Mouse (Mus musculus) lung, postnatal 0 days (tissue): ENCODE data around the gene Ptrh1.

ENCODE experiments used
- CTCF ChIP-seq: IDR thresholded peaks from 2 replicates; pipeline ENCODE4 v1.5.1; 2016; ENCODE audit warnings: antibody characterized with exemption, mild to moderate bottlenecking
- EP300 ChIP-seq: IDR thresholded peaks from 2 replicates; pipeline ENCODE4 v1.6.1; 2016; ENCODE audit warnings: antibody characterized with exemption, mild to moderate bottlenecking, control low read depth

DNA sequence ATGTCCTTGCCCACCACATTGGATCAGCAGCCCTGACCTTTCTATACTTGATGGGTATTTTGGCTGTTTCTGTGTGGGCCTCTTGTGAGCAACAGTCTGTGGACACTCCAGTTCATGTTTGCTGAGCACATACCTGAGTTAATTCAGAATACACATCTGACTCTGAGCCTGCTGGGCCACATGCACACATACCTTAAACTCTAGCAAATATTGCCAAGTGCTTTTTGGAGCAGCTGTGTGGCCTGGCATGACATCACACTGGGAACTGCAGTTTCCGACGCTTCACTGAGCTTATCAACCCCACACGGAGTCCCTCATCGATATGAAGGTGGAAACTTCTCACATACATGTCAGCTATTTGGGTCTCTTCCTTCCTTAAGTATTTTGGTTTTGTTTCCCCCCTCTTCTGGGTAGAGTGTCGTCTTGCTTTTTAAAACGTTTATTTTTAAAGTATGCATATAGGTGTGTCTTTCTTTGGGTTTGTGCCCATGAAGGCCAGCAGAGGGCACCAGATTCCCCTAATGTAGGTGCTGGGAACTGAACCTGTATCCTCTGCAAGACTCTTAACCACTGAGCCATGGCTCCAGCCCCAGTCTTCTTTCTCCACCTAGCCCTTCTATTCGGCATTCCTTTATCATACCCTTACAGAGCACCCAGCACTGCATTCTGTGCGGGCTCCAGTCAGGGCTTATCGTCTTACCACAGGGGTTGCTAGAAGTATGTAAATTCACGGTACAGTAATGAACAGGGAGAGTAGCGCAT, 45.6 kb downstream of the Ptrh1 start:
- TF ChIP-seq EP300, result peak; percentile 37; the same call in 1 of the 2 replicates
- TF ChIP-seq CTCF, result peak; percentile 75
